Mouse (Mus musculus) left cerebral cortex, postnatal 25 days (tissue): Measurements from ENCODE around the gene Dbi. TPM values are rescaled to one million over a fixed set of nuclear protein-coding genes. Genes with fewer than 3 reads are reported as not detected.

Experiments used
- DNase-seq, 2 experiments: peaks; one replicate each; pipeline ENCODE4 v3.0.0; 2022; ENCODE audit warnings: low spot score in 2 of 2, mixed read lengths in 1 of 2
- intact Hi-C: fragments of 180-260 bp; cut with DNase I; formaldehyde crosslinking; loops from one replicate; pipeline ENCODE4 v1.15.1; 2025
- total RNA-seq, 2 experiments: library from RNA; stranded (reverse); gene quantifications; 2 replicates each; pipeline ENCODE4 v1.2.3; 2021

The Dbi gene
- total RNA-seq, 2 experiments from 2014 or later = 247 to 272 TPM

DNA sequence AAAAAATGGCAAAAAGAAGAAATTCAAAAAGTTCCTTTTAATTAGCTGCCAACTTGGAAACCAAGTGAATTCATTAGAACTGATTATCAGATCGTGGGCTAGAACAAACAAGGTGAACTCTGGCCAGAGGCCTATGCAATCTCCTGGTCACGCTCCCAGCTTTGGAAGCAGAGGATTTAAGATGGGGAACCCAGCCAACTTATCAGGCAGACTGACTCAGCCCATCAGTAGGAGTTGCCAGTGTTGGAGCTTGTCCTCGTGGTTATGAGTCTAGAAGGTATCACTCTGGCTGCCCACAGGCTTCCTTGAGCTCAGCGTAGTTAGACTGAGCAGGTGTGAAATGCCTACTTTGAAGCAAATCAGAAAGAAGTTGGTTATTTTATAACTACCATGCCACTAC is 4.0 kb upstream of the Dbi start:
- DNase-seq = peak in 1 of 2 experiments; percentile 62
- intact Hi-C loops = no loop called here

- intact Hi-C loops = no loop called here
- DNase-seq = no peak
Measured at GRCm38 (mm10) chr1:120122634-120123383, 1.9 kb upstream of the Dbi start.

DNA sequence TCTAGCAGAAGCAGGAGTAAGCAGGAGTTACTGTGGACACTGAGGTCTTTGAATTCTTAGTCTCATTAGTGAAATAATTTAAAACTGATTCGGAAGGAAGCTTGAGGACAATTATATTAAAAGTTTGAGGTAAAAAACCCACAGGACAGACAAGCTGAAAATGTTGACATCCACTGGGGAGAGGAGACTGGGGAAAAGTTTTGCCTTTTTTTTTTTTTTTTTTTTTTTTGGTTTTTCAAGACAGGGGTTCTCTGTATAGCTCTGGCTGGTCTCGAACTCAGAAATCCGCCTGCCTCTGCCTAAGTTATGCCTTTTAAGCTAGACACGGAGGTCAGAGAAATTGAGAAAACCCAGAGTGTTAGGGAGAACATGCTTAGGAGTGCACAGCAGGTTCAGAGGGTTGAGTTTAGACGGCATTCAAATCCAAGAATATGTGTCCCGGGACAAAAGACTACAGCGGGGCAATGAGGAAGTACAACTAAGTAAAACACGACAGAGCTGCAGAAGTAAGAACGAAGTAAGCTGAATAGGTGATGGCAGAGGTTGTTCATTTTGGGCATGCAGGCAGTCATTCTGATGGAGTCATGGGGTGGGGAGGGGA is 1.2 kb upstream of the Dbi start:
- no peak for DNase-seq
- intact Hi-C loops = no loop called here

- DNase-seq = no peak
Measured at GRCm38 (mm10) chr1:120120141-120120968, 523 bp downstream of the Dbi start.

GRCm38 (mm10) chr1:120119389-120119788 is 1.5 kb downstream of the Dbi start:
- intact Hi-C loops = no loop called here
- no peak for DNase-seq

More at GRCm38 (mm10) chr1:120120141-120120968, 523 bp downstream of the Dbi start:
- intact Hi-C loops = no loop called here

- DNase-seq = no peak
- intact Hi-C loops = no loop called here
Measured at GRCm38 (mm10) chr1:120118854-120119253, 2.0 kb downstream of the Dbi start.

DNA sequence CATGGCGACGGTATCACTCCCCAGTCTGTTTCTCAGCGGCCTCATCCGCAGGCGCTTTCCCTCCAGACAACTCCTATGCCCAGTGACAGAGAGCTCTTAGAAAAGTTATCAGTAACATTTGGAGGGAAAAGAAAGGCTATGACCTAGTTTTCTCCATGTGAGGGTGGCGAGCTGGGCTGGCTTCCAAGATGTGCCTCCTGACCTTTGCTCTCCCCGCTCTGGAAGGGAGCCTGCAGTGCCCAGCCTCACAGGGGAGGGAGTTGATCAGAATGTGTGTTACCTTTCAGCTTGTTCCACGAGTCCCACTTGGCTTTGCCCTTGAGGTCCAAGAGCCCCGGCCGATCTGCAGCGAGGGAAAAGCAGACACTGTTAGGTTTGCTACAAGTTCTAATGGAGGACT is 4.8 kb downstream of the Dbi start:
- intact Hi-C loops = no loop called here
- DNase-seq = no peak

- intact Hi-C loops = no loop called here
- peak; percentile 73 to 87 for DNase-seq
Measured at GRCm38 (mm10) chr1:120115671-120116081, 5.2 kb downstream of the Dbi start.

- intact Hi-C loops = no loop called here
Measured at GRCm38 (mm10) chr1:120112251-120113187, 8.4 kb downstream of the Dbi start.

GRCm38 (mm10) chr1:120111766-120112165 is 9.1 kb downstream of the Dbi start:
- no peak for DNase-seq
- intact Hi-C loops = no loop called here

More at GRCm38 (mm10) chr1:120112251-120113187, 8.4 kb downstream of the Dbi start:
- no peak for DNase-seq

DNA sequence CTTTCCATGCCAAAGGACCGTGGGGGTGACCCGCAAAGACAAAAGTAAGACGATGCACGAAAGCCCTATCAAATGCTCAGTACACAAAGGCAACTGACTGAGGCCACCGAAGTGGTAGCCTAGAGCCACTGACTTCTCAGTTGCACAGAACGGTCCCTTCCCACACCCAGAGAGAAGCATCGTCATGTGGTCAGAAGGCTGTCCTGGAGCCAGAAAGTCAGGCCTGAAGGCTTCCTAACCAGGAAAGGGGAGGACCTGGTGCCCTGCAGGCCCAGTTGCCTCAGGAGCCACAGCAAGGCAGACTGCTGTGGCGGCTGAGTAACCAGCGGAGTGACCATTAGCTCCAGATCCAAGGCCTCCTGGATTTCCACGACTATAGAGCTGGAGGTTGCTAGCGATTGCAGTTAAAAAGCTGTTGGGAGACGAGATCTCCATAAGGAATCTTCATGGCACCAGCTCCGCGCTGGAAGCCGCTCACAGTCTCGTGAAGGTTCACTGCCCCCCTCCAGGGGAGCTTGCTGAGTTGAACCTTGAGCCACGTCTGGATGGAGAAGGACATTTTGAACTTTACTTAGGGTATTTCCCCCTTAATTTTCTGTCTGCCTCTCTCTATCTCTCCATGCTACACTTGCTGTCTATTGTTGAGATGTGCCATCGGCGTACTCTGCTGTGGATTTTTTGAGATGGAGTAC is 11.0 kb downstream of the Dbi start:
- DNase-seq = no peak
- intact Hi-C loops = no loop called here

GRCm38 (mm10) chr1:120105556-120105959 is 15.3 kb downstream of the Dbi start:
- DNase-seq = no peak
- intact Hi-C loops = no loop called here

GRCm38 (mm10) chr1:120101227-120101609 is 19.7 kb downstream of the Dbi start:
- intact Hi-C loops = no loop called here
- no peak for DNase-seq

- no peak for DNase-seq
- intact Hi-C loops = no loop called here
Measured at GRCm38 (mm10) chr1:120100456-120101226, 20.2 kb downstream of the Dbi start.

DNA sequence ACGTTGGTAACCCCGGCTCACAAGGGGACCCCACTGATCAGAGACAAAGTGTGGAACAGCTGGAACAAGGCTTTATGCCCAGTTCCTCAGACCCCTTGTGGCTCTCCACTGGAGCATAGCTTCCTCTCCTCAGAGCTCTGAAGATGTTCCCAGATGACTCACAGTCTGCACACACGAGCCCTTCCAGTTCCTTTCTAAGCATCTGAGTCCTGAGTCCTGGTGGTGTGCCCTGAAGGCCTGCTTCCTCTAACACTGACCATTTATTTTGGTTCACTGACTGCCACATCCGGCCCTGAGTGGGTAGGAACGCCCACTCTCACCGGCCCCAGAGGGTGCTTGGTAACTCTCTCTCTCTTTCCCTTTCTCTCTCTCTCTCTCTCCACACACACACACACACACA is 21.4 kb downstream of the Dbi start:
- intact Hi-C loops = loop anchor here (2.0 to 10.0 kb wide), 3 partner anchors 47 to 455 kb away; no protein-coding TSS in a partner anchor
- peak in 1 of 2 experiments; percentile 59 for DNase-seq

GRCm38 (mm10) chr1:120098327-120098726 is 22.6 kb downstream of the Dbi start:
- peak; percentile 75 to 76 for DNase-seq
- intact Hi-C loops = loop anchor here (2.0 to 10.0 kb wide), 3 partner anchors 48 to 456 kb away; no protein-coding TSS in a partner anchor

- DNase-seq = no peak
- intact Hi-C loops = loop anchor here (10.0 kb wide), 1 partner anchor 460 kb away; no protein-coding TSS in a partner anchor
Measured at GRCm38 (mm10) chr1:120094920-120095319, 26.0 kb downstream of the Dbi start.
